Mouse (Mus musculus) kidney, embryonic 14.5 days (tissue): ENCODE measurements around the gene Phlpp2. TPM values are rescaled to one million over a fixed set of nuclear protein-coding genes. Genes with fewer than 3 reads are reported as not detected.
A peak's percentile ranks its signal among the peaks of the same experiment; 100 is the strongest.

ENCODE experiments used
- ATAC-seq: fragments of 200-750 bp; cut with Nextera tagmentation; 2 replicates; pipeline ENCODE4 v1.8.0; 2017; ENCODE audit warnings: moderate number of reproducible peaks, mild to moderate bottlenecking, moderate TSS enrichment, moderate library complexity; ENCODE audit not compliant: low FRiP score, low TSS enrichment
- H3K27ac ChIP-seq: fragments of 300-500 bp; sonication (generic); 2 replicates; pipeline ENCODE4 v1.5.1; 2014; ENCODE audit warnings: low read depth, mild to moderate bottlenecking, low read length, moderate library complexity, mixed read lengths
- H3K27me3 ChIP-seq: fragments of 300-500 bp; sonication (generic); 2 replicates; pipeline ENCODE4 v1.6.1; 2014; ENCODE audit warnings: mild to moderate bottlenecking, low read length; ENCODE audit not compliant: control insufficient read depth, insufficient read depth
- H3K36me3 ChIP-seq: fragments of 300-500 bp; sonication (generic); 2 replicates; pipeline ENCODE4 v1.6.1; 2014; ENCODE audit warnings: low read length, mixed read lengths; ENCODE audit not compliant: control insufficient read depth, insufficient read depth
- H3K4me1 ChIP-seq: fragments of 300-500 bp; sonication (generic); 2 replicates; pipeline ENCODE4 v1.6.1; 2014; ENCODE audit warnings: low read length, mixed read lengths; ENCODE audit not compliant: control insufficient read depth, insufficient read depth
- H3K4me2 ChIP-seq: fragments of 300-500 bp; sonication (generic); replicated peaks from 2 replicates; pipeline ENCODE4 v1.6.1; 2014; ENCODE audit warnings: low read depth, mild to moderate bottlenecking, low read length
- H3K4me3 ChIP-seq: fragments of 300-500 bp; sonication (generic); 2 replicates; pipeline ENCODE4 v1.5.1; 2014; ENCODE audit warnings: mild to moderate bottlenecking, low read length
- H3K9ac ChIP-seq: fragments of 300-500 bp; sonication (generic); 2 replicates; pipeline ENCODE4 v1.6.1; 2014; ENCODE audit warnings: low read depth, mild to moderate bottlenecking, low read length, moderate library complexity
- H3K9me3 ChIP-seq: fragments of 300-500 bp; sonication (generic); 2 replicates; pipeline ENCODE4 v1.6.1; 2016; ENCODE audit warnings: low read length; ENCODE audit not compliant: control insufficient read depth
- WGBS: fragments of 180-500 bp; shearing (Covaris S2); extraction: QIAGEN DNeasy Blood & Tissue Kit; methylation state at CpG from one replicate; pipeline ENCODE4 v1.1.7; 2014; 5-methylcytosine and 5-hydroxymethylcytosine counted together
- polyA plus RNA-seq: library from polyadenylated mRNA; unstranded; fragments of >200 nt; fragmentation: Nextera tagmentation; extraction: Ambion mirVana; gene quantifications from 2 replicates; pipeline ENCODE4 v1.2.1, GENCODE M21; 2014

Gene Phlpp2
- polyA plus RNA-seq, 1 experiment from 2014 or later: 4.3 TPM

DNA sequence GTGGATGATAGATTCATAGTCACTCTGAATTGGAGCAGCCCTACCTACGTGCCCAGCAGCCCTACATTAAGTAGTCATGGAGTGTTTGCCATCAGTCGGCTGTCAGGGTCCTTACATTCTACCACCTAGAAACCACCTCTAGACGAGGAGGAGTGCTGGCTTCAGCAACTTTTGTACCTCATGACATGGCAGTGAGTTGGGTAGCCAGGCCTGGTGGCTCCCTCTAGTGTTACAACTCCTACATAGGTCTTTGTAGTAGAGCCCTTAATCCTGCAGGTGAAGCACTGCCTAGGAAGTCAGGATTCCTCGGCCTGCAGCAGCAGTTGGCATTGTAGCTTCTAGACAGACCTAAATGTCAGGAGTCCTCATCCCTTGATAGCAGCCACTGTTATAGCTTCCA is 48.9 kb downstream of the Phlpp2 start:
- no peaks in the 10 kb centered on the region for H3K4me1 ChIP-seq
- H3K4me2 ChIP-seq: no peak overlapping the region
- no peak overlapping the region for H3K9ac ChIP-seq
- no peak overlapping the region for H3K4me3 ChIP-seq
- ATAC-seq: no peak
- no peak overlapping the region for H3K27ac ChIP-seq
- H3K9me3 ChIP-seq: no peaks in the 10 kb centered on the region
- H3K36me3 ChIP-seq: peaks cover 38% of the 10 kb centered on the region
- WGBS: 50% methylated on average over 4 of the region's 4 CpGs
- H3K27me3 ChIP-seq: no peaks in the 10 kb centered on the region

GRCm38 (mm10) chr8:109920406-109921390 is 52.4 kb downstream of the Phlpp2 start:
- Histone ChIP-seq H3K27ac (no peak overlapping the region), H3K4me1 (no peaks in the 10 kb centered on the region), H3K4me3 (no peak overlapping the region), H3K4me2 (no peak overlapping the region), H3K9ac (no peak overlapping the region), H3K36me3 (peaks cover 20% of the 10 kb centered on the region), H3K27me3 (no peaks in the 10 kb centered on the region), H3K9me3 (no peaks in the 10 kb centered on the region)
- no peak for ATAC-seq
- WGBS: 71% methylated on average over 8 of the region's 8 CpGs

DNA sequence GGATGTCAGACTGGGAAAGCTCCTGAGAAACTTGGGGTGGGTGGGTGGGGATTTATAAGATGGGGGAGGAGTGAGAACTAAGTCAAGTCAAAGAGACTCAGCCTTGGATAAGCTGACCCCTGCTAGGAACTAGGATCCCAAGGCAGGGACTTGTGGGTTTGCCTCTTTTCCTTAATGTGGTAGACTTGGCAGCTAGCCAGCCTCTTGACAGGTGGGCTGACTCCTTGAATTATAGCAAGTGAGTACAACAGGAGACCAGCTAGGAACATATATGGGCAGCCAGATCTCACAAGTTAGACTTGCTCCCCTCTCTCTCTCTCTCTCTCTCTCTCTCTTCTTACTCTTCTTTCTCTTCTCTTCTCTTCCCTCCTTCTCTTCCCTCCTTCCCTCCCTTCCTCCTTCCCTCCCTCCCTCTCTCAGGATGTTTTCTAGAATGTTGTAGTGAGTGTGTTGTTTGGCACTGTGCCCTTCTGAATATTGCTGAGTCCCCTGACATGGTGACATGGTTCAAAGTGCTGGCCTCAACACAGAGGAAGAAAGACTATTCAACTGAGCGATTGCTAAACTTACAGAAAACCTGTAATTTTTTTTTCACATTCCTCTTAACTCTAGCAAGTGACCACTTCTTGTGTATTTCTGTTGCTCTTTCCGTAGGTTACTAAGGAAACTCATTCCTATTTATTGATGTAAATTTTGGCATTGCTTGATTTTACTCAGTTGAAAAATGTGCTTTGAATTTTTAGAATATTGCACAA is 73.4 kb downstream of the Phlpp2 start:
- Histone ChIP-seq H3K4me3 (no peak overlapping the region), H3K4me2 (no peak overlapping the region), H3K36me3 (peaks cover 36% of the 10 kb centered on the region), H3K27me3 (no peaks in the 10 kb centered on the region), H3K9me3 (no peaks in the 10 kb centered on the region), H3K9ac (no peak overlapping the region), H3K27ac (no peak overlapping the region), H3K4me1 (peaks cover 6% of the 10 kb centered on the region; the same call in 1 of the 2 replicates)
- peak; percentile 47; the same call in 1 of the 2 replicates for ATAC-seq
- WGBS: 61% methylated on average over 2 of the region's 2 CpGs

GRCm38 (mm10) chr8:109945153-109945632 is 76.9 kb downstream of the Phlpp2 start:
- WGBS: 11% methylated on average over 9 of the region's 9 CpGs

GRCm38 (mm10) chr8:109945694-109946093 is 77.4 kb downstream of the Phlpp2 start:
- peaks cover 11% of the 10 kb centered on the region for H3K36me3 ChIP-seq
- no peak overlapping the region for H3K4me3 ChIP-seq
- H3K4me2 ChIP-seq: no peak overlapping the region
- no peaks in the 10 kb centered on the region for H3K9me3 ChIP-seq
- peaks cover 6% of the 10 kb centered on the region; the same call in 1 of the 2 replicates for H3K27me3 ChIP-seq
- no peak for ATAC-seq
- WGBS: 46% methylated on average over 7 of the region's 7 CpGs
- H3K27ac ChIP-seq: no peak overlapping the region
- no peak overlapping the region for H3K9ac ChIP-seq
- peaks cover 10% of the 10 kb centered on the region; the same call in 1 of the 2 replicates for H3K4me1 ChIP-seq

More at GRCm38 (mm10) chr8:109945153-109945632, 76.9 kb downstream of the Phlpp2 start:
- Histone ChIP-seq H3K4me2 (no peak overlapping the region), H3K27me3 (peaks cover 6% of the 10 kb centered on the region; the same call in 1 of the 2 replicates), H3K36me3 (peaks cover 16% of the 10 kb centered on the region), H3K4me3 (no peak overlapping the region), H3K27ac (no peak overlapping the region), H3K4me1 (peaks cover 10% of the 10 kb centered on the region; the same call in 1 of the 2 replicates), H3K9ac (no peak overlapping the region), H3K9me3 (no peaks in the 10 kb centered on the region)
- peak; percentile 28; the same call in 1 of the 2 replicates for ATAC-seq

- no peak for ATAC-seq
- H3K4me2 ChIP-seq: no peak overlapping the region
- peaks cover 7% of the 10 kb centered on the region; the same call in 1 of the 2 replicates for H3K36me3 ChIP-seq
- no peak overlapping the region for H3K27ac ChIP-seq
- peaks cover 10% of the 10 kb centered on the region; the same call in 1 of the 2 replicates for H3K4me1 ChIP-seq
- H3K9me3 ChIP-seq: no peaks in the 10 kb centered on the region
- H3K9ac ChIP-seq: no peak overlapping the region
- H3K4me3 ChIP-seq: no peak overlapping the region
- peaks cover 6% of the 10 kb centered on the region for H3K27me3 ChIP-seq
- WGBS: 87% methylated on average over 7 of the region's 7 CpGs
These were observed 77.9 kb downstream of the Phlpp2 start for GRCm38 (mm10) chr8:109946272-109946671.

GRCm38 (mm10) chr8:109947447-109948284 is 79.3 kb downstream of the Phlpp2 start:
- H3K9ac ChIP-seq: peak overlapping the region; percentile 45; the same call in 1 of the 2 replicates
- H3K4me1 ChIP-seq: peaks cover 4% of the 10 kb centered on the region; the same call in 1 of the 2 replicates
- peaks cover 7% of the 10 kb centered on the region; the same call in 1 of the 2 replicates for H3K36me3 ChIP-seq
- peak; percentile 76 for ATAC-seq
- H3K4me3 ChIP-seq: peak overlapping the region; percentile 36
- 2% methylated on average over 26 of the region's 26 CpGs for WGBS
- no peak overlapping the region for H3K27ac ChIP-seq
- H3K9me3 ChIP-seq: no peaks in the 10 kb centered on the region
- H3K4me2 ChIP-seq: peak overlapping the region; percentile 62
- peaks cover 6% of the 10 kb centered on the region for H3K27me3 ChIP-seq

GRCm38 (mm10) chr8:109948285-109948564 is 79.9 kb downstream of the Phlpp2 start:
- no peak overlapping the region for H3K27ac ChIP-seq
- H3K9ac ChIP-seq: peak overlapping the region; percentile 45; the same call in 1 of the 2 replicates

More at GRCm38 (mm10) chr8:109948285-109948564, 79.9 kb downstream of the Phlpp2 start:
- Histone ChIP-seq H3K4me2 (peak overlapping the region; percentile 62), H3K4me1 (peaks cover 4% of the 10 kb centered on the region; the same call in 1 of the 2 replicates), H3K4me3 (peak overlapping the region; percentile 36), H3K27me3 (peaks cover 6% of the 10 kb centered on the region), H3K9me3 (no peaks in the 10 kb centered on the region), H3K36me3 (peaks cover 4% of the 10 kb centered on the region; the same call in 1 of the 2 replicates)
- ATAC-seq: no peak; the same call in 1 of the 2 replicates
- WGBS: 5% methylated on average over 19 of the region's 19 CpGs
